Mouse (Mus musculus): ENCODE data around the gene Serpina10.
"Not testable (repeated sequence)": the region's sequence is repeated elsewhere in the genome, so short reads cannot be mapped to it uniquely, and the experiment has no call there.

The Serpina10 gene

DNA sequence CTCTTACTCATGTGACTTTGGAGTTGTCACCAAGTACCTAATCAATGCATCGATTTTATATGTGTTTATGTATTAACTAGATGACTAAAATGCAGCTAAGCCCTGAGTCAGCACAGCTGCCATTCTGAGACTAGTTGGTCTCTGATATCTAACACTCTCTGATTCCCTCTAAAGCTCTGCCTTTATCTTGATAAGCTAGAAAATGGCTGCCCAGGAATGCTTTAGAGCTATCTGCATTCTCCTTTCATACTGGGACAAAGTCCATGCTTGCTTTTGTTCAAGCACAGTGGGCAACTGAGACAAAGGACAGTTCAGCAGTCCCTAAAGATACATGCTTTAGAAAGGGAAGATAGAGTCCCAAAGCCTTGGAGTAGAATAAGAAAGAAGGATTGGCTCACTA, 16.1 kb downstream of the Serpina10 start:
- DNase-seq (ENCODE audit: low spot score in 2 of 2): no peak

DNA sequence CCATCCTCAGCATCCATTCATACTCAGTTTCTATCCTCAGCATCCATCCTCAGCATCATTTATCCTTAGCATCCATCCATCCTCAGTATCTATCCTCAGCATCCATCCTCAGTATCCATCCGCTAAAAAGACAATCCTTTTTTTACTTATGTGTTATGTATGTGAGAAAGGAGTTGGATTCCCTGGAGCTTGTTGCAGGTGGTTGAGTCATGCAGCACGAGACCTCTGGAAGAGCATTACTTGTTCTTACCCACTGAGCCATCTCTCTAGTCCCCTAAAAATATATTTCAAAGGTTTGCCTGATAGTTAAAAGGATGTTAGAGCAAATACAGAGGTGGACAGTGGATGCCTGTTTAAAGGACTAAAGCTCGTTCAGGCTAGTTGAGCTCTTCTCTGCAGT, 29.4 kb downstream of the Serpina10 start:
- DNase-seq (ENCODE audit: low spot score in 2 of 2): no peak

DNA sequence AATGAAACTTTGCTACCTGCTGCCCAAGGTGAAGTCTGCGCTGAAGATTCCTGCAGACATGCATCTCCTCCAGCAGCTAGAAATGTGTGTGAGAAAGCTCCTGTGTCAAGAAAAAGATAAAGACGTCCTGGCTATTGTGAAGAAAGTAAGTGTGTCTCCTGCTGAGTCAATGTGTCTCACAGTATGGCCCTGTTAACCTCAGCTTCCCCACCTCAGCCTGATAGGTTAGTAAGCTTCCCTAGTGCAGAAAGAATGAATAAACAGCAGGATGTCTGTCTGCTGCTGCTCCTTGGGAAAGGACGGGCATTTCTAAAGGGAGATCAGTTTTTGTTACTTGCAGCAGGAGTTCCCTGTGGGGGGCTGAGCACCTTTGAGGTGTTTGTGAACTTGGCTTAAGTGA, 30.9 kb downstream of the Serpina10 start:
- DNase-seq (ENCODE audit: low spot score in 2 of 2): no peak

DNA sequence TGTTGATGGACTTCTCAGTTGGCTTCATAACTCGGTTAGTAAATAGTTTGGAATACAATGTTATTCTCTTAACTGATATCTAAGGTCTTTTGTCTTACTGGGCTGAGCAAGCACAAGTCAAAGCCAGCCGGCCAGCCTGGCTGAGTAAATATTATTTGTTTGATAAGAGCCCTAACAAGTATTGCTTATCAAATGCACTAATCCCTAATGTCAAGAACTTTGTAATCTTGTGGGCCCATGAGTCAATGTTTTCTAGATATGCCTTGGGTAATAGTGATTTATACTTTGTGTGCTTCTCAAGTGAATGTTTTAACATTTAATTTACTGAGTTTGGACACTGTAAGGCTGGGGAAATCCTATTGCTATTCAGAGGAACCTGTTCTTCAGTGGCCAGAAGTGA, 32.8 kb downstream of the Serpina10 start:
- DNase-seq (ENCODE audit: low spot score in 2 of 2): no peak

DNA sequence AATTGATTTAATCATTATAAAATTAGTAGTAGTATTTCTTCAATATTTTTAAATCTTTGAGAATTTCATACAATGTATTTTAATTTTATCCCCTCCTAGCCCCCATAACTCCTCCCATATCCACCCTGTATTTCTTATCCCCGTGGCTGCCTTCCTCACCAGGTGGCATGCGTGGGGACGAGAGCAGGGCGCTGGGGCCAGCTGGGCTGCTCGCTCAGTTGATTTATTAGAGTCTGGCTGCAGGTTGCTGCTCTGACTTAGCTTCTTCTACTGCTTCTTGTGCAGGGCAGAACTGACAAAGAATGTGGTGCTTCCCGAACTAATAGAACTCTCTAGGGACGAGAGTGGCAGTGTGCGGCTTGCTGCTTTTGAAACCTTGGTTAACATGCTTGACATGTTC, 47.5 kb downstream of the Serpina10 start:
- no peak for DNase-seq (ENCODE audit: low spot score in 2 of 2)

DNA sequence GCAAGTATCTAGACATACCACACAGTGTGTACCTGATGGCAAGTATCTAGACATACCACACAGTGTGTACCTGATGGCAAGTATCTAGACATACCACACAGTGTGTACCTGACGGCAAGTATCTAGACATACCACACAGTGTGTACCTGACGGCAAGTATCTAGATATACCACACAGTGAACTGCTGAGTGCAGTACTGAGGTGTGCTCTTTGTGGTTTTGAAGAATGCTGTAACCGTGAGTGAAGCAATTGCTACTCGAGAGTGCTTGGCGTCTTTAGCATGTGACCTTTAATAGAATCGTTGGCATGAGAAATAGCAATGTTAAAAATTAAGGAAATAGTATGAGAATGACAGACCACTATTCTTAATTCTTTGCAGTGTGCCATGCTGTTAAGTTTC, 53.1 kb downstream of the Serpina10 start:
- not testable (repeated sequence) for DNase-seq (ENCODE audit: low spot score in 2 of 2)

DNA sequence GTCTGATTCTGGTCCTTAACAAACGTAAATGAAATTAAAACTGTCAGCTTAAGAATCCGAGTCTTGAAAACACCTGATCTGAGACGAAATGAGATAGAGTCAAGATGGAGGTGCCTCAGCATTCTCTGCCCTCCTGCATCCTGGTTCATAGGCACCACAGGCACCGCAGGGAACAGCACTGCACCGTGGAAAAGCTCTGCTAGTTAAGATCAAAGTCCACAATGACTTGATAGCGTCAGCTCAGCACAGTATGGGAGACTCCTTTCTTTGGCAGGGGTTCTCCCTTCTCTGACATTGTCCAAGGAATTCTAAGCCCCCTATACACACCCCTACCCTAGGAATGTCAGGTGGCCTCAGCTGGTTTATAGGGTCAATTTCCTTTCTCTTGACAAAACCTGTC, 61.6 kb downstream of the Serpina10 start:
- DNase-seq (ENCODE audit: low spot score in 2 of 2): no peak

DNA sequence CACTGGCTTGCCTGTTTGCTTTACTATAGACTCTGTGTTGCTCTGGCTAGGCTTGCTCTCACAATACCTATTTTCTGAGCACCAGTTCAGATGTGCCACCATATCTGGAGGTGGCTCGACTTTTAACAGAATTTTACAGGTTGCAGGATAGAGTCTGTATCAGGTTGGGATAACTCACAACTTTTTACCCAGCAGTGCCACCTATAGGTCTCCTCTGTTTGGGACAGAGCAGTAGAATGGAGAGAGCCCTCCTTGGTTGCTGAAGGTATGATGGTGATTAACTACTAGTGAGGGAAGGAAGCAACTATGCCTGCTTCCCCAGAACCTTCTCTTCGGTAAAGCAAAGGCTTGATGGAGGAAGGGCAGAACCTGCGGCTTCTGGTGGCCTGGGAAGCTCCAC, 64.1 kb downstream of the Serpina10 start:
- DNase-seq (ENCODE audit: low spot score in 2 of 2): no peak

DNA sequence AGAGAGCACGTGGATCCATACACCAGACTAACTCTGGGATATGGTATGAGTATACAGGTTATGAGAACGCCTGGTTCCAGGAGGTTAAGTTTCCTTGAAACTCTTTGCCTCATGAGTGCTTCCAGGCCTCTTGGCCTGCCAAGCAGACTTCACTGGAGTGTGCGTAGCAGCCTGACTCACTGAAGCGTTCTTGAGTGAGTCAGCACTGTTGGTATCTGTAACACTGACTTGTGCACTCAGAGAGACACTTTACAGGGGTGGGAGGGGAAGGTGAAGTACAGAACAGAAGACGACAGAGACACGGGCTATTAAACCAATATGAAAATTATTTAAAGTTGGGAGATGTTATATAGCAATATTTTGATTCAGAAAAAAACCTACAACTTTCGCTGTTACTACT, 66.1 kb downstream of the Serpina10 start:
- no peak for DNase-seq (ENCODE audit: low spot score in 2 of 2)
